Mouse (Mus musculus): Measurements from ENCODE around the gene Gzf1. TPM values are rescaled to one million over a fixed set of nuclear protein-coding genes. Genes with fewer than 3 reads are reported as not detected.

Gene Gzf1
- polyA plus RNA-seq, 1 experiment from 2014 or later, result 21.3 TPM

- no peak overlapping the region for H3K9ac ChIP-seq (replicated peaks; ENCODE audit: low read depth)
- H3K4me3 ChIP-seq (ENCODE audit: low read depth, low read length), result no peak overlapping the region
- DNase-seq (ENCODE audit: low spot score) (no peak), ATAC-seq (no peak)
- H3K27me3 ChIP-seq (replicated peaks; ENCODE audit: insufficient read depth, low read length), result no peaks in the 10 kb centered on the region
- no peaks in the 10 kb centered on the region for H3K4me1 ChIP-seq (ENCODE audit: insufficient read depth, low read depth, low read length)
- TF ChIP-seq CTCF (IDR thresholded peaks at IDR 0.05), result no peak
- no peak for TF ChIP-seq EP300 (IDR thresholded peaks at IDR 0.05)
- H3K9me3 ChIP-seq (ENCODE audit: low read length), result no peaks in the 10 kb centered on the region
- H3K4me2 ChIP-seq (replicated peaks; ENCODE audit: low read depth, low read length), result no peak overlapping the region
- H3K27ac ChIP-seq (ENCODE audit: low read length), result no peak overlapping the region
- 94% methylated on average over 3 of the region's 3 CpGs for WGBS
- peaks cover 24% of the 10 kb centered on the region for H3K36me3 ChIP-seq (ENCODE audit: insufficient read depth, low read length)
These were observed 9.5 kb downstream of the Gzf1 start for GRCm38 (mm10) chr2:148690291-148690690.

GRCm38 (mm10) chr2:148690781-148691180 lies 10.0 kb downstream of the Gzf1 start:
- no peak for TF ChIP-seq CTCF (IDR thresholded peaks at IDR 0.05)
- TF ChIP-seq EP300 (IDR thresholded peaks at IDR 0.05), result no peak
- DNase-seq (ENCODE audit: low spot score) (no peak), ATAC-seq (no peak)
- Histone ChIP-seq H3K36me3 (ENCODE audit: insufficient read depth, low read length) (peaks cover 24% of the 10 kb centered on the region), H3K4me1 (ENCODE audit: insufficient read depth, low read depth, low read length) (no peaks in the 10 kb centered on the region), H3K27me3 (replicated peaks; ENCODE audit: insufficient read depth, low read length) (no peaks in the 10 kb centered on the region), H3K4me3 (ENCODE audit: low read depth, low read length) (no peak overlapping the region), H3K9me3 (ENCODE audit: low read length) (no peaks in the 10 kb centered on the region), H3K27ac (ENCODE audit: low read length) (no peak overlapping the region), H3K9ac (replicated peaks; ENCODE audit: low read depth) (no peak overlapping the region), H3K4me2 (replicated peaks; ENCODE audit: low read depth, low read length) (no peak overlapping the region)
- WGBS, result 94% methylated on average over 5 of the region's 5 CpGs

GRCm38 (mm10) chr2:148698571-148698970 lies 17.7 kb downstream of the Gzf1 start:
- H3K27me3 ChIP-seq (replicated peaks; ENCODE audit: insufficient read depth, low read length), result no peaks in the 10 kb centered on the region
- no peak for ATAC-seq
- no peaks in the 10 kb centered on the region for H3K4me1 ChIP-seq (ENCODE audit: insufficient read depth, low read depth, low read length)
- H3K4me2 ChIP-seq (replicated peaks; ENCODE audit: low read depth, low read length), result no peak overlapping the region
- no peak for DNase-seq (ENCODE audit: low spot score)
- H3K36me3 ChIP-seq (ENCODE audit: insufficient read depth, low read length), result no peaks in the 10 kb centered on the region; the same call in 1 of the 2 replicates
- no peak overlapping the region for H3K27ac ChIP-seq (ENCODE audit: low read length)
- H3K4me3 ChIP-seq (ENCODE audit: low read depth, low read length), result no peak overlapping the region
- H3K9me3 ChIP-seq (ENCODE audit: low read length), result no peaks in the 10 kb centered on the region
- no peak overlapping the region for H3K9ac ChIP-seq (replicated peaks; ENCODE audit: low read depth)
- TF ChIP-seq EP300 (IDR thresholded peaks at IDR 0.05), result no peak
- no peak for TF ChIP-seq CTCF (IDR thresholded peaks at IDR 0.05)
- 77% methylated on average over 5 of the region's 5 CpGs for WGBS

GRCm38 (mm10) chr2:148706409-148707201 lies 25.8 kb downstream of the Gzf1 start:
- no peak overlapping the region for H3K9ac ChIP-seq (replicated peaks; ENCODE audit: low read depth)
- H3K36me3 ChIP-seq (ENCODE audit: insufficient read depth, low read length), result no peaks in the 10 kb centered on the region; the same call in 1 of the 2 replicates
- H3K27ac ChIP-seq (ENCODE audit: low read length), result no peak overlapping the region
- H3K27me3 ChIP-seq (replicated peaks; ENCODE audit: insufficient read depth, low read length), result no peaks in the 10 kb centered on the region
- no peak overlapping the region for H3K4me3 ChIP-seq (ENCODE audit: low read depth, low read length)
- no peaks in the 10 kb centered on the region for H3K9me3 ChIP-seq (ENCODE audit: low read length)
- no peak overlapping the region for H3K4me2 ChIP-seq (replicated peaks; ENCODE audit: low read depth, low read length)
- TF ChIP-seq EP300 (IDR thresholded peaks at IDR 0.05) (no peak), CTCF (IDR thresholded peaks at IDR 0.05) (peak; percentile 66)
- WGBS, result 79% methylated on average over 15 of the region's 15 CpGs
- no peaks in the 10 kb centered on the region for H3K4me1 ChIP-seq (ENCODE audit: insufficient read depth, low read depth, low read length)
- DNase-seq (ENCODE audit: low spot score), result peak; percentile 69
- ATAC-seq, result no peak

GRCm38 (mm10) chr2:148707202-148707530 lies 26.3 kb downstream of the Gzf1 start:
- WGBS, result 83% methylated on average over 6 of the region's 6 CpGs
- Histone ChIP-seq H3K27me3 (replicated peaks; ENCODE audit: insufficient read depth, low read length) (no peaks in the 10 kb centered on the region), H3K36me3 (ENCODE audit: insufficient read depth, low read length) (no peaks in the 10 kb centered on the region; the same call in 1 of the 2 replicates), H3K9me3 (ENCODE audit: low read length) (no peaks in the 10 kb centered on the region), H3K27ac (ENCODE audit: low read length) (no peak overlapping the region), H3K4me3 (ENCODE audit: low read depth, low read length) (no peak overlapping the region), H3K4me2 (replicated peaks; ENCODE audit: low read depth, low read length) (no peak overlapping the region), H3K4me1 (ENCODE audit: insufficient read depth, low read depth, low read length) (no peaks in the 10 kb centered on the region), H3K9ac (replicated peaks; ENCODE audit: low read depth) (no peak overlapping the region)
- ATAC-seq (no peak), DNase-seq (ENCODE audit: low spot score) (no peak)
- TF ChIP-seq CTCF (IDR thresholded peaks at IDR 0.05) (no peak), EP300 (IDR thresholded peaks at IDR 0.05) (no peak)

- TF ChIP-seq EP300 (IDR thresholded peaks at IDR 0.05) (no peak), CTCF (IDR thresholded peaks at IDR 0.05) (no peak)
- Histone ChIP-seq H3K36me3 (ENCODE audit: insufficient read depth, low read length) (no peaks in the 10 kb centered on the region), H3K4me2 (replicated peaks; ENCODE audit: low read depth, low read length) (no peak overlapping the region), H3K4me1 (ENCODE audit: insufficient read depth, low read depth, low read length) (no peaks in the 10 kb centered on the region), H3K4me3 (ENCODE audit: low read depth, low read length) (no peak overlapping the region), H3K27ac (ENCODE audit: low read length) (no peak overlapping the region), H3K9me3 (ENCODE audit: low read length) (no peaks in the 10 kb centered on the region), H3K27me3 (replicated peaks; ENCODE audit: insufficient read depth, low read length) (no peaks in the 10 kb centered on the region), H3K9ac (replicated peaks; ENCODE audit: low read depth) (no peak overlapping the region)
- ATAC-seq (no peak), DNase-seq (ENCODE audit: low spot score) (no peak)
- 73% methylated on average over 3 of the region's 3 CpGs for WGBS
These were observed 31.5 kb downstream of the Gzf1 start for GRCm38 (mm10) chr2:148712326-148712725.
